Mouse (Mus musculus) megakaryocyte-erythroid progenitor cell, adult 5-6 weeks (primary cell): Measurements from ENCODE around the gene Kcnma1. TPM values are rescaled to one million over a fixed set of nuclear protein-coding genes. Genes with fewer than 3 reads are reported as not detected.

Experiments
- ATAC-seq: replicated peaks from 2 replicates; pipeline ENCODE4 v1.8.0; 2016; ENCODE audit warnings: mild to moderate bottlenecking, inconsistent platforms; ENCODE audit not compliant: severe bottlenecking, poor library complexity, low FRiP score, low TSS enrichment
- total RNA-seq, 2 experiments: library from RNA; stranded (forward) in 1 of 2; stranded (reverse) in 1 of 2; fragments of 200-1000, 215-1000 nt in 1 of 2; fragments of >200 nt in 1 of 2; fragmentation: Nextera tagmentation in 1 of 2; gene quantifications; 2 replicates each; pipeline ENCODE4 v1.2.3; 2014 to 2017

Kcnma1 gene
- total RNA-seq, 2 experiments from 2014 or later, result not detected

DNA sequence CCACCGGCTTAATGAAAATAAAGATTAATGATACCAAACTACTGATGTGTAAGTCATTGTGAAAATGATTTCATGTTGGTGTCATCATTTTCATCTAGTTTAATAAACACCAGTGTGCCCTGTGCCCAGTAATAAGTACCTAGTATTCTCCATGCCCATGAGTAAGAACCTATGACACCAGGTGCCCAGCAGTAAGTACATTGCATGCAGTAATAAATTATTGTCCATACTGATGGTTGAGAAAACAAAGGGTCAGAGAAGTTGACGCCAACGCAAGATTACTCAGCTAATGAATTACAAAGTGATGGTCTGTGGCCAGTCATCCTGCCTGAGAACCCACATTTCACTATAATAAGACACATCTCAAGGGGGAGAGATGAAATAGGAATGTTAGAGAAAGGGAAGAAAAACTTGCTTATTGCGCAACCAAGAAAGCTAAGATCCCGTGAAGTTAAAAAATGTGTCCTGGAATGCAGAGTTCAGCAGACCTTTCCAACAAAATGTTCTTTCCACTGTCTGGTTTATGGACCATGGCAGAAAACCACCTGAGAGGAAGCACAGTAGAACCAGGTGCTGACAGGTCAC lies 381.2 kb downstream of the Kcnma1 start:
- ATAC-seq, result no peak

DNA sequence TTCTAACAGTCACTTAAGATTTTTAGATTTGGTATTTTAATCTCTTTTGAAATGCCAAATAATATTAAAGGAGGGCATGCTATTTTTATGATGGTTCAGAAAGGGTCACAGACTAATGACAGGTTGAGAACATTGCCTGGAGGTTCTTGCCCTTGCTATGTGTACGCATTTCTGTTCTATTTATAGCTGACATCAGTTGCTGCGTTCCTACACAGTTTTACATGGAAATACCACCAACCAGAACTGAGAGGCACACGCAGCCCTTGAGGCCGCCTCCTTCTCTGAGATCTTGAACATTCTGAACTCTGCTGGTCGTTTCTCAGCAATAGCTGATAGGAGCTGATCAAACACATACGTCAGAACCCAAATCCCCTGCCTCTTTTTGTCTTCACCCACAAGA lies 387.4 kb downstream of the Kcnma1 start:
- ATAC-seq, result no peak

- ATAC-seq, result no peak
Measured at GRCm38 (mm10) chr14:23626114-23626513, 388.2 kb downstream of the Kcnma1 start.

GRCm38 (mm10) chr14:23625436-23625835 lies 388.9 kb downstream of the Kcnma1 start:
- no peak for ATAC-seq

GRCm38 (mm10) chr14:23624455-23624854 lies 389.8 kb downstream of the Kcnma1 start:
- no peak for ATAC-seq

DNA sequence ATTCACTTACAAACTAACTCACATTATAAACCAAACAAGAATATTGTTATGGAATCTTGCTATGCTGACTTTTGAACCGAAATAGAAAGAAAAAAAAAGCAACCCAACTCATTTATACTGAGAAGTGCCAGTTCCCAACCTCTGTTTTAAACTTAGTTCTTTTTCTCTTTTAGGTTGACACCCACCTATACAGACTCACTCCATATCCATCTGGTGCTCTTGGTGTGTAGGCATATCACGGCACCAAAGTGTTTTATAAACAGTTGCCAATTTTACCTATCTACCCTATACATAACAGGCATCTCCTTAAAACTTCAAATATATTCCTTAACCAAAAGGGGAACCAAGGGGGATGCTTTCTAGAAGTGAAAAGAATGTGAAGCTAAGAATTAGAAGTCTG lies 393.6 kb downstream of the Kcnma1 start:
- no peak for ATAC-seq

- ATAC-seq, result no peak
Measured at GRCm38 (mm10) chr14:23618973-23619372, 395.3 kb downstream of the Kcnma1 start.

DNA sequence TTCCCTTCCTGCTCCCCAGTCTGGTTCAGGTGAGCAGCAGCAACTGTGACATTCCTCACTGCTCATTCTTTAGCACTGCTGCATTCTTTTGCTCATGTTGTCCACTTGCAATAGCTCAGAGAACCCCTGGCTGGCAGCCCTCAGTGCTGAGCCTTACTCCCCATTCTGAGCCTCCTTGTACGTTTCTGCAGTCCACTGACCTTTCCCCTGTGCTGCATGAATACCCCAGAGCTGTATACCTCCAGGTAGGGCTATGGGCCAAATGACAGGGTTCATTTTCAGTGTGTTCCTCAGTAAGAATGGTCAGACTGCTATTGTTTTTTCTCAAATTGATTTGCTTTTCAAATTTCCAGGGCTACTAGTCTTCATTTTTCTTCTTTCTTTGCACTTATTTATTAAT lies 396.2 kb downstream of the Kcnma1 start:
- ATAC-seq, result no peak

DNA sequence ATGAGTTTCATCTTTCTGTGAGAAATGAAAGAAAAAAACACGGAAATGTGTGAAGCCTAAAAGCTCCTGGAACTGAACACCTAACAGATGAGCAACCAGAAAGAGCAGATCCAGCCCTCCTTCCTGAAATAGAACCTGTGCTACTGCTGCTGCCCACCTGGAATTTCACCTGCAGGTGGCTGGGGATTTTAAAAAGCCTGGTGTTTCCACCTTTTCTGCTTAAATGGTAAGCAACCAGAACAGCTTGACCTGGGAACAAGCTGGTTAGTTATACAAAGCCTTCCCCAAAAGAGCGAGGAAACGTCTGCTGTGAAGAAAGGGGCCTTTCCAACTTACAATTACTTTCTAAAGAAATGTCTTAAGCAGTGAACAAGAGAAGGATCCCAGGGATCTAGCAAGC lies 404.2 kb downstream of the Kcnma1 start:
- ATAC-seq, result no peak

GRCm38 (mm10) chr14:23605740-23606139 lies 408.6 kb downstream of the Kcnma1 start:
- ATAC-seq, result no peak

DNA sequence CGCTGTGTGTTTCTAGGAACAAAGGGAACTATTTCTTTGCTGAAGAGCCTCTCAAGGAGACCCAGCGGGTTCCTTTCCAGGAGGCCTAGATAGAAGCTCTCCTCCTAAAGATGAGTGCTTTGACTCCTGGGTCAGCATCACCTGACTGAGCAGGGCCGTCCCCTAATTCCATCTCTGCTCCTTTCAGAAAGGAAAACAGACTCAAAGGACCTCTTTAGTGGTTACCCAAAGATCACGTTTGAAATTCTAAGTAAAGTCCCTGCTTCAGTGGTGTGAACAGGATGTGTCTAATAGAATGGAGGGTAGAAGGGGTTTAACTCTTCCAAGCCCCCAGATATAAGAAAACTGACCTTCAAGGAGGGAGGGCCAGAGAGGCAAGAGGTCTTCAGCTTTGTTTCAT lies 411.4 kb downstream of the Kcnma1 start:
- no peak for ATAC-seq

GRCm38 (mm10) chr14:23602054-23602453 lies 412.2 kb downstream of the Kcnma1 start:
- no peak for ATAC-seq

DNA sequence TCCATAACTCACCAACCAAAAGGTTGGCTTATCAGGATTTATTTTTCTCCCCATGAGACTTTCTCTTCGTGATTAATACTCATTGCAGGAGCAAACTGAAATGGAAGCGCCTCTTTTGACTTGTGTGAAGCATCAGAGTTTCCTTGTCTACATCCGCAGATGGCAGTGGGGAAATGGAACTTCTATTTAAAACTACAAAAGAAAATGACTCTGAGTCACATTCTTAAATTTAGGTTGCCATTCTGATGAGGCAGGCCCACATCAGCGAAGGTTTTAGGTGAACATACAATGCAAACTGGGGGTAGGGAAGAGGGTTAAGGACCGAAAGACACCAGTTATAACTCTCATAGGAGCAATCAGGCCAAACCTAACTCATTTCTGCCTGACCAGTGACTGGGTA lies 419.7 kb downstream of the Kcnma1 start:
- no peak for ATAC-seq

- ATAC-seq, result no peak
Measured at GRCm38 (mm10) chr14:23592826-23593447, 421.4 kb downstream of the Kcnma1 start.

- no peak for ATAC-seq
Measured at GRCm38 (mm10) chr14:23589744-23590481, 424.4 kb downstream of the Kcnma1 start.

GRCm38 (mm10) chr14:23587451-23587850 lies 426.8 kb downstream of the Kcnma1 start:
- ATAC-seq, result no peak

DNA sequence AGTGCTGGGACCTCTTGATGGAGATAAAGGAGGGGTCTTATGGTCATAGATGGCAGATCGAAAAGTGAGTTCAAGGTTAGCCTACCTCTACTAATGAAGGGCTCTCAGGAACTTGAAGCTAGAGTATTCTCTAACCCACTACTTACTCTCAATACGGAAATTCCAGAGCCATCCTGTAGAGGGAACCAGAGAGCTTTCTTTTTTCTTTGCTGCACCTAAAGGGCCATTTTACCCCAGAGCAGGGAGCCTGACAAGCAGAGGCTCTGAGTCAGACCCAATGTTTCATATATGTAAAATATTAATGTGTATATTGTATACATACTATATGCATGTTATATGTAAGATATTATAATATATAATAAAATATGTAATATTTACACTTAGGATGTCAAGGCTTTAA lies 431.1 kb downstream of the Kcnma1 start:
- ATAC-seq, result 0 out of 2 replicates have a peak, but pooled peaks have one; percentile 52

GRCm38 (mm10) chr14:23581282-23581681 lies 433.0 kb downstream of the Kcnma1 start:
- ATAC-seq, result no peak

DNA sequence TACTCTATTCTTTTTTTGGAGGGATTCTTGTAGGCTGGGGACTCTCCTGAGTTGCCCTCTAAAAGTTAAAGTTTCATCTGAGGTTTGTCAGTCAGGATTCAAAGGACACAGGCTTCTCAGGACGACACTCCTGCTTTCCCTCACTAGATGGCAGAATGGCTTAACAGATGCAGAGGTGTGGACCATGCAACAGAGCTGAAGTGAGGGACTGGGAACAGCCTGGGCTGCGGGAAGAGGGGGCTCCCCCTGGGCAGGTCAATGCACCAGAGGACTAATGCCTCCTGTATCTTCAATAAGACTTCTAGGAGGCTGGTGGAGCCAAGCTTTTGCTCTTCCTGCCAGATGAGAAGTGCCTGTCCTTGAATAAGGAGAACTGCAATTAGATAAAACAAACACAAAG lies 438.3 kb downstream of the Kcnma1 start:
- ATAC-seq, result no peak

DNA sequence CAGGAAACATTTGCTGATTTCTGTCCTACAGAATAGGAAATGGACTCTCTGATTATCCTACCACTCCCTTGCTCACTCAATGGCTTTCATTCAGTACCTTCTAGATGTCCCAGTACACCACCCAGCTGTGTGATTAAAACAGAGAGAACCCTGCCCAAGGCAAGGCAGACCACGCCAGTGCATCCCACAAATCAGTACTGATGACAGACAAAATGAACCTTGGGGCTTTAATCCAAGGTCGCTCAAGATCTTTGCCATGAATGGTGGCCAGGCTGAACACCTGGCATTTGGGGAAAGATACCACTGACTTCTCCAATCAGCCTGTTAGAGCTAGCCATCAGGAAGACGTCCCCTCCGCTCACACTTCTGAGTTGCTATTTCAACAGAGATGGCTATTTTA lies 440.2 kb downstream of the Kcnma1 start:
- no peak for ATAC-seq

DNA sequence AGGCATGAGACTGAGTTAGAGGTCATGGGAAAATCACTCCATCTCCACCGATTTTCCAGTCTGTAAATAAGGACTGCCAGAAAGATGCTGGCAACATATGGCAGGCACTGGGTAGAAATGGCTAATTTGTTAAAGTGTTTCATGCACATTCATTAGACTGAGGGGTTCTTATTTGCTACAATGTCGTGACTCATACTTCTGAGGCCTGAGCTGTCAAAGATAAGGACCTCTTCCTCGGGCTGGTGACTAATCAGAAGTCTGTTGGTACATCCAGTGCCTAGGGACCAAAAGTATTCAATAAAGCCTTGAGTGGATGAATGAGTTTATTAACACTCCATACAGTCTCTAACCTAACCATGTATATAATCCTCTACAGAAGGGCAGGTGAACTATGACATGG lies 440.9 kb downstream of the Kcnma1 start:
- ATAC-seq, result no peak
